12 mouse cellular contexts compared by ENCODE assay signal in the genomic region with DNA sequence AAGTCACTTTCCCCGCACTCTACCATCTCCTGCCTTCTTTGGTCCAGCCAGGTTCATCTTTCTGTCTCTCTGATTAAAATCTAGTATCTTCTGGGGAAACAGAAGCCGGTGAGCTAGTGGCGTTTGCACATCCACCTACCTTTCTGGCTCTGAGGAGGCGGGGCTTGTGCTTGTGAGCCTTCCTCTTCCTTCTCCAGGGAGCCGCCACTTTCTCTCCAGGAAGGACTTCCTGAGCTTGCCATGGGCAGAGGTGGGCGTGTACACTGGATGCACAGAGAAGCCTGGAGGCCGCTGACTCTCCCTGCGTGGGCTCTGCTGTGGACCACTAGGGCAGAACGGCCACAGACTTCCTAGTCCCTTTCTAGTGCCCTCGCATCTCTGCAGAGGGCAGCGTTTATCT. TPM values are rescaled to one million over a fixed set of nuclear protein-coding genes. Genes with fewer than 3 reads are reported as not detected.
DNase-seq lines count a peak whose midpoint lies in the region; ATAC-seq and TF ChIP-seq lines count a peak whose summit lies in the region.
"Had no signal": no experiment of that assay in that cellular context is flagged by ENCODE, and none has a peak within 500 bp of the region (broad histone marks: within the 10 kb centered on the region; RNA-seq: fewer than 3 reads in every experiment).

No protein-coding gene starts in this region.

- no peaks in the 10 kb centered on the region for H3K9me3 ChIP-seq in embryonic facial prominence, embryonic 13.5 days
- no peaks in the 10 kb centered on the region for H3K9me3 ChIP-seq in limb, embryonic 13.5 days
- H3K9me3 ChIP-seq: forebrain, embryonic 12.5 days; limb, embryonic 12.5 days had no signal

- H3K9ac ChIP-seq in embryonic facial prominence, embryonic 13.5 days, result 0 out of 2 replicates have a peak overlapping the region, but pooled peaks have one; percentile 40
- no peak overlapping the region for H3K9ac ChIP-seq in limb, embryonic 13.5 days
- H3K9ac ChIP-seq: forebrain, embryonic 12.5 days; limb, embryonic 12.5 days; liver, postnatal 0 days had no signal

- DNase-seq in layer of hippocampus, adult 2 months (ENCODE audit: low spot score in 2 of 2), result no peak
- no peak for DNase-seq in layer of hippocampus, adult 8-10 months (ENCODE audit: low spot score in 2 of 2)
- peak; percentile 29 for DNase-seq in MN1 (ENCODE audit: low spot score)
- DNase-seq in cerebellum, postnatal 10 days, result no peak
- DNase-seq in heart, adult 9 months (ENCODE audit: low spot score in 2 of 2), result no peak
- DNase-seq: layer of hippocampus, postnatal 36 days had no signal

- H3K4me2 ChIP-seq in embryonic facial prominence, embryonic 13.5 days, result no peak overlapping the region
- H3K4me2 ChIP-seq in limb, embryonic 13.5 days (replicated peaks), result no peak overlapping the region
- H3K4me2 ChIP-seq: forebrain, embryonic 12.5 days; limb, embryonic 12.5 days had no signal

- H3K36me3 ChIP-seq in embryonic facial prominence, embryonic 13.5 days, result no peaks in the 10 kb centered on the region
- no peaks in the 10 kb centered on the region for H3K36me3 ChIP-seq in limb, embryonic 13.5 days
- H3K36me3 ChIP-seq: forebrain, embryonic 12.5 days; limb, embryonic 12.5 days had no signal

- H3K27me3 ChIP-seq in embryonic facial prominence, embryonic 13.5 days, result no peaks in the 10 kb centered on the region; the same call in 1 of the 2 replicates
- H3K27me3 ChIP-seq in limb, embryonic 13.5 days, result no peaks in the 10 kb centered on the region
- H3K27me3 ChIP-seq: limb, embryonic 12.5 days had no signal

- 63% methylated on average over 11 of the region's 11 CpGs for whole genome bisulfite sequencing in embryonic facial prominence, embryonic 13.5 days
- 63% methylated on average over 11 of the region's 11 CpGs for WGBS in limb, embryonic 13.5 days

- ATAC-seq in embryonic facial prominence, embryonic 13.5 days (ENCODE audit: insufficient number of reproducible peaks, insufficient read depth, low FRiP score, low TSS enrichment, low read depth), result no peak
- ATAC-seq in limb, embryonic 13.5 days (ENCODE audit: low FRiP score, low read depth), result no peak
- ATAC-seq: inflammation-experienced regulatory T-cells, adult 6 months had no signal

- no peak overlapping the region for H3K4me3 ChIP-seq in layer of hippocampus, adult 2 months
- no peak overlapping the region for H3K4me3 ChIP-seq in embryonic facial prominence, embryonic 13.5 days
- H3K4me3 ChIP-seq in limb, embryonic 13.5 days, result no peak overlapping the region
- H3K4me3 ChIP-seq: forebrain, embryonic 12.5 days; limb, embryonic 12.5 days had no signal

- 0 out of 2 replicates have a peak overlapping the region, but pooled peaks have one; percentile 23 for H3K27ac ChIP-seq in layer of hippocampus, adult 2 months
- no peak overlapping the region for H3K27ac ChIP-seq in embryonic facial prominence, embryonic 13.5 days
- 0 out of 2 replicates have a peak overlapping the region, but pooled peaks have one; percentile 22 for H3K27ac ChIP-seq in limb, embryonic 13.5 days
- H3K27ac ChIP-seq: forebrain, embryonic 12.5 days had no signal

- TF ChIP-seq CTCF in layer of hippocampus, adult 2 months (conservative IDR thresholded peaks at IDR 0.05), result no peak

- peaks cover 34% of the 10 kb centered on the region for H3K4me1 ChIP-seq in embryonic facial prominence, embryonic 13.5 days
- peaks cover 66% of the 10 kb centered on the region for H3K4me1 ChIP-seq in limb, embryonic 13.5 days

RNA-seq across cellular contexts. Expression of a gene that starts 34.3 kb away (rescaled TPM):
- total RNA-seq in layer of hippocampus, adult 2 months (2021), result 100 to 1,000 TPM; 103 to 108 TPM
- 100 to 1,000 TPM in 3 of 4 experiments, 10 to 100 TPM in 1; 98.6 to 111 (median 105) TPM for total RNA-seq in layer of hippocampus, adult 8-10 months (2022)
- 4.3 TPM in 2 replicates for polyA plus RNA-seq in embryonic facial prominence, embryonic 13.5 days (2015; fragmentation: Nextera tagmentation; extraction: Ambion mirVana)
- polyA plus RNA-seq in limb, embryonic 13.5 days (2015; fragmentation: Nextera tagmentation; extraction: Ambion mirVana), result 3.1 and 3.8 TPM in 2 replicates
